Mouse (Mus musculus): ENCODE data around the gene Kcnd3.

DNA sequence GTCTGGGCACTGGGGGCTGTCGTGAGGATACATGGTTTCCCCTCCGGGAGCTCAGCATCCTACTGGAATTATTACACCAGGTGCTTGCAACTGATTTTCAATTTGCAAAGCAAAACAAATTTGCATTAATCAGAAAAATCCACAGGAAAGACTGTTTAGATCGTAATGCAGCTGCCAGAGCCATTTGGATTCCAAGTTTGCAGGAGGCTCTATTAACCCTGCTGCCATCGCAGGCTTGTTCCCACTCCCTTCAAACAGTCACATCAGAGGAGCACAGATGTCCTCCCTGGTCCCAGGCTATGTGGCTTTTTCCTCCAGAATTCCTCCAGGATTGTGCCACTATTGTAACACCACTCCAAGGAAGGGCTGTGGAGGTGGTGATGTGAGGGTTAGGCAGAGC lies 54.5 kb downstream of the Kcnd3 start:
- no peak for TF ChIP-seq CTCF (IDR thresholded peaks at IDR 0.05; ENCODE audit: extremely low read depth, insufficient read depth, low read length)
- TF ChIP-seq POLR2A (IDR thresholded peaks at IDR 0.05; ENCODE audit: extremely low read depth, insufficient read depth, low read length): no peak
